Mouse (Mus musculus): ENCODE results near the gene Olfr574.

DNA sequence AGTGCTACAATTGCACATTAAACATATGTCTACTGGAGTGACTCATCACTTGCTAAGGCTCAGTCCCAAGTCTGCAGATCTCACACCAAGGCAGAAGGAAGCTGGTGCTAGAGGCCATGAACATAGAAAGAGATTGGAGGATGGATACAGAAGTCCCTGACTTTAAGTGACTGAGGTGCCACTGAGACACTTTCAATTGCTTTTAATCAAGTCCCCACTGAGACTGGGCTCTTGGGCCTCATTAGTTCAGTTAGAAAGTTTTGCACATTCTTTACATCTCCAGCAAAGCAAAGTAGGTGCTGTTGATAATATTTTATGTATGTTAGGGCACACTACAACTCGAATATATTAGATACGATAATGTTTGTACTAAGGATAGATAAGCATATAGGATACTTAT, 27.6 kb downstream of the Olfr574 start, which contains the start of gene Olfr577:
- TF ChIP-seq CTCF (IDR thresholded peaks at IDR 0.05; ENCODE audit: low read depth) = no peak
- no peak for TF ChIP-seq EP300 (IDR thresholded peaks at IDR 0.05; ENCODE audit: low read depth)
